Mouse (Mus musculus): ENCODE data around the gene Samd8. TPM values are rescaled to one million over a fixed set of nuclear protein-coding genes. Genes with fewer than 3 reads are reported as not detected.
A peak's percentile ranks its signal among the peaks of the same experiment; 100 is the strongest.

Samd8 gene
- total RNA-seq (2015) (6.2 and 10.3 TPM in 2 replicates), total RNA-seq (2017) (4.4 and 8.7 TPM in 2 replicates)

DNA sequence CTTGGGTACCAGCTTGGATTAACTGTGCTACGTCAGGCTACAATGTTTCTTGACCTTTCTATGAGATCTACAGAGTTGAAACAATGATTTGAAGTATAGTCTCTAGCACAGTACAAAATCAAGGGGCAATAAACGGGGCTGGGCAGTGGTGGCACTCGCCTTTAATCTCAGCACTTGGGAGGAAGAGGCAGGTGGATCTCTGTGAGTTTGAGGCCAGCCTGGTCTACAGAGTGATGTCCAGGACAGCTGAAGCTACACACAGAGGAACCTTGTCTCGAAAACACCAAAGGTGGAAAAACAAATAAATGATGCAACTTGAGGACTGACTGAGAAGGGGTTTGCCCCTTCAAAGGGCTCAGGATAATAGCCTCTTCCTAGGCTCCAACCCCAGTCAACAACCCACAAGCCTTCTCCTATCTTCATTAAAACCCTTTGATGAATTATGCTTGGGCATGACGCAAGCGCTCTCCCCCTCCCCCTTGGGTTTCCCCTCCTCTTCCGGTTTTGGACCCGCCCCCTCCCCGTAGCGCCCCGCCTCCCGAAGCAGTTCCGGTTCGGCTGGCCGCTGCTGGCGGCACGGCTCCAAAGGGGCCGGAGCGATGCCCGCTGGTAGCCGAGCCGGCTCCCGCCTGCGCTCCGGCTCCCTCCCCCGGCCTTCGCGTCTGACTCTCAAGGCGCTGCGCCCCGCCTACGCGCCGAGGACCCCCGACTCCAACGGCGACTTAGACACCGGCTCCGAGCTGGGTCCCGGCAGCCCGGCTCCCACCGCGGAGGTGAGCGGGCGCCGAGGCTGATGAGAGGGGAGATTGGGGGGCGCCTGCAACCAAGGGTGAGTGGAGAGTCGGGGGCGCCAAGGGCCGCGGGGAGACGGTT lies at the start of gene Samd8:
Gene Samd8, plus strand, starts transcription at position 524 of the 873 bp plus-strand sequence.
- ATAC-seq (replicated peaks; ENCODE audit: poor library complexity), result peak; percentile 87

DNA sequence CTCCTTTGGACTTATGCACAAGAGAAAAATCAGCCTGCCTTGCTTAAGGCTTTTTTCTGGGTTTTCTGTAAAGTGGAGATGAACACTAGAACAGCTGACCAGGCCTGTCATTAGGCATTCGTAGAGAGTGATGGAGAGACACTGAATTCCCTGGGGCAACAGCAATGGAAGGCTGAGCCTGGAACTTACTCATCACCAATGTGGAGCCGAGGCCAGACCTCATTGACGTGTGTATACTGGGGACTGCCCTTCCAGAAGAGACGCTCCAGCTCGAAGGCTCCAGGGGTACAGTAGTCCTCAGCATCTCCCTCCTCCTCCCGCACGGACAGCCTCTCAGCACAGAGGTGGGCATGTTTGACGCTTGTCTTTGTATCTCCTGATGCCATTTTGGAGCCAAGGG lies 47.6 kb upstream of the Samd8 start:
- no peak for ATAC-seq (replicated peaks; ENCODE audit: poor library complexity)

DNA sequence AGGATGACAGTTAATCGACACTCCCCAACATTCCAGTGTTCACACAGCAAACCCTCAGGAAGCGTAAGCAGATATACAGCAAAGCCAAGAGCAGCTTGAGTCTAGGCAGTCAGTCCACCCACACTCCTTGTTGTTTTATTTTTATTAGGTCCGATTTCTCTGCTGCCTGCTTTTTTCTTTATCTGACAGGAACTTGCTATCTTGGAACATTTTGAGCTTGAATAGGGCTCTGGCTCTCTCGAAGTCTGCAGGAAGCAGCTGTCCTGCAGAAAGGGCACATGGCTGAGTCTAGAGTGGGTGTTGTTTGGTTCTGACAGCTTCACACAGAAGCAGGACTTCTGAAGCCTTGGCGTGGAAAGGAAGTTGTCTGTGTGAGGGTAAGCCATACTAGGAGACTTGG lies 47.1 kb upstream of the Samd8 start:
- no peak for ATAC-seq (replicated peaks; ENCODE audit: poor library complexity)

GRCm38 (mm10) chr14:21705462-21705861 lies 44.9 kb upstream of the Samd8 start:
- ATAC-seq (replicated peaks; ENCODE audit: poor library complexity), result peak; percentile 41

DNA sequence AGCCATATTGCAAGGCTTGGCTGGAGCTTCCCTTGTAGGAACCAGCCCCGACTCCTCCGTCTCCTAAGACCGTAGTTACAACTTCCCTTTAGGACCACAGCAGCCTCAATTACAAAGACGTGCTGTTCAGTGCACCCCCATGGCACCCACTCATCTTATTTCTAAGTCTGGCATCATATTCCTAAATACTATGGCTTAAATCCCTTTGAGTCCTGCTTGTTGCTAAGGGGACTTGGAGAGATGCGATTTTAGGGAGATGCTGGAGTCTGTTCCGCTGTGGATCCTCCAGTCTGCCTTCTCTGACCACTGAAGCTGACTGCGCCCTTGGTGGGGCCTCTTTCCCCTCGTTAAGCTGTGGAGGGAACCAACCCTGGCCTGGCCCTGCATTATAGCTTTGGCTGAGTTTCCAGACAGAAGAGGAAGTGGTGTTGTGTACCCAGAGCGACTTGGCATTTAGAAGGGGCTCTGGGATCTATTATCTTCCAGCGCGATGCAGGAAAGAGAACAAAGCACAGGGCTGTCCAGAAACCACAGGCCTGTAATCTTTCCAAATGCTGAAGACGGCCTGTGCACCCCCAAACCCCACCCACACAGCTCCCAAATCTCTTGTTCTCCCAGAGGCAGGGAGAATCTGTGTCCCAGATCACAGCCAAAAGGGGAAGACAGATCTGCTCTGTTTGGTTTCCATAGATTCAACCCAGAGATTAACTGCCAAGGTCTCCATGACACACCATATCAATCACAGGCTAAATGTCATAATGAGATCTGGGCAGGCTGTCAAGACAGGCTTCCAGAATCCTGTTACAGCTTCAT lies 43.4 kb upstream of the Samd8 start:
- peak; percentile 85 for ATAC-seq (replicated peaks; ENCODE audit: poor library complexity)

- no peak for ATAC-seq (replicated peaks; ENCODE audit: poor library complexity)
Observed at GRCm38 (mm10) chr14:21709545-21709944, 40.8 kb upstream of the Samd8 start.

- ATAC-seq (replicated peaks; ENCODE audit: poor library complexity), result no peak
Observed at GRCm38 (mm10) chr14:21711231-21711630, 39.1 kb upstream of the Samd8 start.

- ATAC-seq (replicated peaks; ENCODE audit: poor library complexity), result no peak
Observed at GRCm38 (mm10) chr14:21714486-21714885, 35.8 kb upstream of the Samd8 start, which contains the start of gene Dupd1. Dupd1 (minus strand) TSS chr14:21714576.

DNA sequence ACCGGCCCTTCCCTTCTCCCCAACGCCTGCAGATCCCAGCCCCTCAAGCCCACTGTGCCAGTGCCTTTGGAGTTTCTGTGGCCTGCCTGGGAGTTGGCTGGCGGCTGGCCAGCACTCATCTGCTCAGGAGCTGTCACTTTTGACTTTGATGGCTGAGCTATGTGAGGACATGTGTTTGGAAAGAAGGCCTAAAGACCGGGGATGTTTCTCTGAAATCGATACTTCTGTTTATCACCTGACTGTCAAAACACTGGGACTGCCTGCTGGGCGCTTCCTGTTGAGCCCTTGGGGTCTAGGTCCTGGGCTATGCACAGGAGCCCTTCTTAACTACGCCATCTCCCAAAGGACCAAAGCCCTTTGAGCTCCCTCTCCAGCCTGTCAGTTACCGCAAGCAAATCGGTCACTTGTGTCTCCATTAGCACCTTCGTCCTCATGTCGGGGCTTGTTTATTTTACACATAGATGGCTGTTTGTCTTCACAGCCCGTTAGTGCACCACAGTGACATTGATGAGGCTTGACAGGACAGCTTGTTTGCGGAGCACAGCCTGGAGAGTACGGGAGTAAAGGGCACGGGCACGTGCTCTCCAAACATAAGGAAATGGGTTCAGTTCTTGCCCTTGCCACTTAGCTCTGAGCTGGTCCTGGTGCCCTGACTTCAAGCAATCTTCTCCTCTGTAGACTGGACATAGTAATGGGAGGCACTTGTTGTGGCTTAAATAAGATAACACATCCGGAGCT lies 30.5 kb upstream of the Samd8 start:
- ATAC-seq (replicated peaks; ENCODE audit: poor library complexity), result no peak

GRCm38 (mm10) chr14:21720430-21721205 lies 29.7 kb upstream of the Samd8 start:
- ATAC-seq (replicated peaks; ENCODE audit: poor library complexity), result no peak

DNA sequence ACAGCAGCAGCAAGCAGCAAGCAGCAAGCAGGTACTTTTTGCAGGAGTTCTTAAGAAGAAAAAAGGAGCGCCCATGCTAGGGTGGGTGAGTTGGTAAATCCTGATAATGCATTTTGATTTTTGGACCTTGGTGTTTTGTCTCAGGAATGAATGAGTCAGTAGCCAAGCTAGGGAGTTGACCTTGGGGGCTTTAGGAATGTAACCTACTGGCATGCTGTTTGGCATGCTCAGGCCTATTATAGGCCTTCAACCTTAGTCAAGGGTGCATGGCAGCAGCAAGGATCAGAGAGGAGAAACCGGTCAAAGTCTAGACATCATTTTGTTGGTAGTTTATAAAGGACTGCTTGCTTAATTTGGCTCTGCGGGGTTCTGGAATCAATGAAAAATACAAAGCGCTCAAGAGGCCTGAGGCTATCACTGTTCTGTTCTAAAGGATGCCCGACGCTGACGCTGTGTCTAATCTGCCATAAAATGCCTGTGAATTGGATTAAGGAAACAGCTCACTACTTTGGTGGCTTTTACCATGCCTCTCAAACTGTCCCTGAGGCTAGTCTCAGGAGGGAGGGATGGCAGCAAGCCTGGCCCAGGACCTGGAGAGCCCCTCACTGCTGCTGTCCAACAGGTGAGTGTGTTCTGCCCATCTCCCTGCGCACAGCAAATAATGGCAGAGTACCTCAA lies 28.2 kb upstream of the Samd8 start:
- no peak for ATAC-seq (replicated peaks; ENCODE audit: poor library complexity)

GRCm38 (mm10) chr14:21729031-21729732 lies 21.1 kb upstream of the Samd8 start:
- no peak for ATAC-seq (replicated peaks; ENCODE audit: poor library complexity)

DNA sequence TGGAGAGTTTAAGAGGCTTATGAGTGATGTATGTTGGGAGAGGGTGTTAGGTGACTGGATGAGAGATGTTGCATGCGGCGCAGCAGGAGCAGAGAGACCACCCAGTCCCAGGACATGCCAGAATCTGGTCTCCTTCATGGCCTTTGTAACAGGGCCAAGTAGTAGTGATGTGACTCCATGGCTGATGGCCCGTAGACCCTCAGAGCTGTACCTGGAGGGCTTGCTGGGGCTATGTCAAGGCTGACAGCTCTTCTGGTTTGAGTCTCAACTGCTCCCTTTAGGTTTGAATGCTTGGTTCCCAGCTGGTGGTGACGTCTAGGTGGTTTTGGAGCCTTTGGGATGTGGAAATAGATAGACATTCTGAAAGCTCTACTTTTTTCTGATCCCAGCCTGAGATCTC lies 20.4 kb upstream of the Samd8 start:
- ATAC-seq (replicated peaks; ENCODE audit: poor library complexity), result no peak

GRCm38 (mm10) chr14:21733131-21733905 lies 17.0 kb upstream of the Samd8 start:
- ATAC-seq (replicated peaks; ENCODE audit: poor library complexity), result no peak

- ATAC-seq (replicated peaks; ENCODE audit: poor library complexity), result no peak
Observed at GRCm38 (mm10) chr14:21740345-21740744, 10.0 kb upstream of the Samd8 start.

DNA sequence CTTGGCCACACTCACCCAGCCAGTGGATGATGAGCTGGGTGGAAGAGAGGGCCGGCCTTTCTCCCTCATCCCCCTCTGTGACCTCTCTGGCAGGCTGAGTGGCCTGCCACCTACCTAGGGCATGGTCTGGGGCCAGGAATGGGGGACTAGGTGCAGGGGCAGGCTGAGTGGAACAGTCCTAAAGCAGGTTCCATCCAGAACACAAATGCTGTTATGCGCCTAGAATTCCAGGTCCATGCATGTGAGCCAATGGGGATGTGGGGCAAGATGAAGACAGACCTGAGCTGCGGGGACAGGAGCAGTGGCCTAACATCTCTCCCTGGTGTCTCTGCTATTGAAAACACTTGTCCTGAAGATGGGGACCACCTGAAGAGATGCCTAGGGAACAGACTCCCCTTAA lies 9.0 kb upstream of the Samd8 start:
- ATAC-seq (replicated peaks; ENCODE audit: poor library complexity), result no peak

- ATAC-seq (replicated peaks; ENCODE audit: poor library complexity), result peak; percentile 73
Observed at GRCm38 (mm10) chr14:21741786-21742185, 8.5 kb upstream of the Samd8 start.

- ATAC-seq (replicated peaks; ENCODE audit: poor library complexity), result no peak
Observed at GRCm38 (mm10) chr14:21742441-21742840, 7.9 kb upstream of the Samd8 start.
